Mouse (Mus musculus): ENCODE results near the gene Piga. TPM values are rescaled to one million over a fixed set of nuclear protein-coding genes. Genes with fewer than 3 reads are reported as not detected.
A peak's percentile ranks its signal among the peaks of the same experiment; 100 is the strongest.

The Piga gene
- polyA plus RNA-seq, 1 experiment: 8.0 TPM

DNA sequence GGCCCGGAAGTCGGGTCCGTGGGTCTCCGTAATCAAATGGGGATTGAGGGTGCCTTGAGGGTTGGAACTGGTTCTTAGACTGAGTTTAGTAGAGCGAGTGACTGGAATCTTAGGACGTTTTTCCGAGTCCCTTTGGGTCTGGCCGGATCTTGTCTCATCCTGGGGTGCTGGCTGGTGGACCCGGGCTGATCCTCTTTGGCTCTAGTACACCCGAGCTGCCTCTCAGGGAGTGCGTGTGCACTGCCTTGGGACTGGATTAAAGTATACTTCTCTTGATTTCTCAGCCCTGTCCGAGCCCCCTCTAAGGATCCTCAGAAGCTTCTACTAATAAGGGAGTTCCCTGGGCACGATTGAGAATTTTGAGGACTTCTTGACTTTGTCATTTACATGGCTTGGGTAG lies 368 bp downstream of the Piga start:
- Histone ChIP-seq H3K4me1 (ENCODE audit: control insufficient read depth, insufficient read depth, low read length) (no peaks in the 10 kb centered on the region), H3K4me3 (ENCODE audit: control insufficient read depth, low read depth, low read length) (peak overlapping the region; percentile 96), H3K27ac (ENCODE audit: control insufficient read depth, insufficient read depth, low read depth, low read length) (peak overlapping the region; percentile 96), H3K27me3 (ENCODE audit: control insufficient read depth, insufficient read depth, low read length) (no peaks in the 10 kb centered on the region), H3K36me3 (ENCODE audit: control insufficient read depth, insufficient read depth, low read length) (no peaks in the 10 kb centered on the region)
- TF ChIP-seq POLR2A (IDR thresholded peaks at IDR 0.05; ENCODE audit: control insufficient read depth, low read depth, low read length) (no peak), CTCF (IDR thresholded peaks at IDR 0.05; ENCODE audit: control insufficient read depth, insufficient read depth, insufficient replicate concordance, low read depth, low read length) (no peak)

DNA sequence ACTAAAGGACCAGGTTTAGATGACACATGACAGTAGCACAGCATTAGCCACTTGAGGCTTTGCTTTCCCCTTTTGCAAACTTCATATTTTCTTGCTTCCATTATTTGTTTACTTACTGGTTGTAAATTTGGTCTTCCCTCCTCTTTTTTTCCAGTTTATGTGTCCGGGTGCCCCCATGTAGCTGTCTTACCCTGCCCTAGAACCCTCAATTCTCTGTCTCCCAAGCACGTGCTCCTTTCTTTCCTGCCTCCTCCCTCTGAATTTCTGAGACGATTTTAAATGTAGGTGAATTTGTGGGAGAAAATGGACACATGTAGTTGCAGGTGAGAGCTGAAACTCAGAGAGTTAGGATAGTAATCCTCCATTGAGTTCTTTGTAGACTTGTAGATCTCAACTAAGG lies 931 bp downstream of the Piga start:
- Histone ChIP-seq H3K4me3 (ENCODE audit: control insufficient read depth, low read depth, low read length) (peak overlapping the region; percentile 36), H3K27me3 (ENCODE audit: control insufficient read depth, insufficient read depth, low read length) (no peaks in the 10 kb centered on the region), H3K36me3 (ENCODE audit: control insufficient read depth, insufficient read depth, low read length) (no peaks in the 10 kb centered on the region), H3K27ac (ENCODE audit: control insufficient read depth, insufficient read depth, low read depth, low read length) (no peak overlapping the region; the same call in 1 of the 2 replicates), H3K4me1 (ENCODE audit: control insufficient read depth, insufficient read depth, low read length) (no peaks in the 10 kb centered on the region)
- no peak for TF ChIP-seq CTCF (IDR thresholded peaks at IDR 0.05; ENCODE audit: control insufficient read depth, insufficient read depth, insufficient replicate concordance, low read depth, low read length)
- TF ChIP-seq POLR2A (IDR thresholded peaks at IDR 0.05; ENCODE audit: control insufficient read depth, low read depth, low read length): no peak

DNA sequence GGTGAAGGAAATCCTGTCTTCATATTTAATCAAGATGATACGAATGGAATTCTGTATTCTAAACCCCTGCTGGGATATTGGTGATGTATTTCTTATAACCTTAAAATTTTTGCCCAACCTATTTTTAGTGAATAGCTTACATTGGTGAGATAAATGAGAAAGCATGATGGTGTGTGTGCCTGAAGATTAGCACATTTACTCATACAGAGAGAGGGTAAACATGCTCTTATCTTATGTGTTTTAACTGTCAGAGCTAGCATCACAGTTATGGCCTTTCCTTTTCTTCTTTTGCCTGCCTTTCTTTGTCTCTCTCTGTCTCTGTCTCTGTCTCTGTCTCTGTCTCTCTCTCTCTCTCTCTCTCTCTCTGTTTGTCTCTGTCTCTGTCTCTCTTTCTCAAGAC lies 5.2 kb downstream of the Piga start:
- no peaks in the 10 kb centered on the region for H3K4me1 ChIP-seq (ENCODE audit: control insufficient read depth, insufficient read depth, low read length)
- TF ChIP-seq POLR2A (IDR thresholded peaks at IDR 0.05; ENCODE audit: control insufficient read depth, low read depth, low read length) (no peak), CTCF (IDR thresholded peaks at IDR 0.05; ENCODE audit: control insufficient read depth, insufficient read depth, insufficient replicate concordance, low read depth, low read length) (no peak)
- no peak overlapping the region for H3K4me3 ChIP-seq (ENCODE audit: control insufficient read depth, low read depth, low read length)
- H3K27ac ChIP-seq (ENCODE audit: control insufficient read depth, insufficient read depth, low read depth, low read length): no peak overlapping the region
- H3K36me3 ChIP-seq (ENCODE audit: control insufficient read depth, insufficient read depth, low read length): no peaks in the 10 kb centered on the region
- H3K27me3 ChIP-seq (ENCODE audit: control insufficient read depth, insufficient read depth, low read length): no peaks in the 10 kb centered on the region

DNA sequence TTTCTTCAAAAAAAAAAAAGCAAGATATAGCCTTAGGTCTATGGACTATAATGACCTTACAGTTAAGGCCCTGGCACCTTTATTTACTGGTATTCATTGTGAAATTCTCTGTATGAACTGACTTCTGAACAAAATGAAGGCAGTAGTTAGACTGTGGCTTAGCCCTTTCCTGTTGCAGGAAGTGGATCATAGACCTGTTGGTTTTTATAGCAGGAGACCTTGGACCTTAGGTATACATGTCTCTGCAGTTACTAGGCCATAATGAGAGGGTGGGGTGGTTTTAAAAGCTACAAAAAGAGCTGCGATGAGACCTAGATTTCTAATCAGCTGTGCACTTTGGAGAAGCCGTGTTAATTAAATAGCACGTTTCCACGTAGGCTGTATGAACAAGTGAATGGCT lies 7.7 kb downstream of the Piga start:
- Histone ChIP-seq H3K4me3 (ENCODE audit: control insufficient read depth, low read depth, low read length) (no peak overlapping the region), H3K4me1 (ENCODE audit: control insufficient read depth, insufficient read depth, low read length) (no peaks in the 10 kb centered on the region), H3K27me3 (ENCODE audit: control insufficient read depth, insufficient read depth, low read length) (no peaks in the 10 kb centered on the region), H3K36me3 (ENCODE audit: control insufficient read depth, insufficient read depth, low read length) (no peaks in the 10 kb centered on the region), H3K27ac (ENCODE audit: control insufficient read depth, insufficient read depth, low read depth, low read length) (no peak overlapping the region)
- no peak for TF ChIP-seq POLR2A (IDR thresholded peaks at IDR 0.05; ENCODE audit: control insufficient read depth, low read depth, low read length)
- TF ChIP-seq CTCF (IDR thresholded peaks at IDR 0.05; ENCODE audit: control insufficient read depth, insufficient read depth, insufficient replicate concordance, low read depth, low read length): no peak

DNA sequence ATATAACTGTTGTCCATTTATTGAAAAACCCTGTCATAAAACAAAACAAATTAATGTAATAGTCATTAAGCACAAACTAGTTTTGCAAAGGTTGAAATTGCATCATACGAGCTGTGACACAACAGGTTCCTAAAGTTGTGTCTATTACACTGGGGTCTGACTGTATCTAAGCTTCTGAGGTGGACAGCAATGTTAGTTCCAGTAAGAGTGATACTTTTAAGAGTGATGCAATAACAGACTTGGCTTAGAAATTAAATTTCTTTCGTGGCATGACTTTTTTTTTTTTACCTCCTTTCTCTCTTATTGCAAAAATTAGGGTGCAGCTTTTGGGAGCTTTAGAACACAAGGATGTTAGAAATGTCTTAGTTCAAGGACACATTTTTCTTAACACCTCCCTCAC lies 8.6 kb downstream of the Piga start:
- no peak overlapping the region for H3K27ac ChIP-seq (ENCODE audit: control insufficient read depth, insufficient read depth, low read depth, low read length)
- no peaks in the 10 kb centered on the region for H3K36me3 ChIP-seq (ENCODE audit: control insufficient read depth, insufficient read depth, low read length)
- no peaks in the 10 kb centered on the region for H3K4me1 ChIP-seq (ENCODE audit: control insufficient read depth, insufficient read depth, low read length)
- H3K27me3 ChIP-seq (ENCODE audit: control insufficient read depth, insufficient read depth, low read length): no peaks in the 10 kb centered on the region
- H3K4me3 ChIP-seq (ENCODE audit: control insufficient read depth, low read depth, low read length): no peak overlapping the region
- TF ChIP-seq POLR2A (IDR thresholded peaks at IDR 0.05; ENCODE audit: control insufficient read depth, low read depth, low read length) (no peak), CTCF (IDR thresholded peaks at IDR 0.05; ENCODE audit: control insufficient read depth, insufficient read depth, insufficient replicate concordance, low read depth, low read length) (no peak)

DNA sequence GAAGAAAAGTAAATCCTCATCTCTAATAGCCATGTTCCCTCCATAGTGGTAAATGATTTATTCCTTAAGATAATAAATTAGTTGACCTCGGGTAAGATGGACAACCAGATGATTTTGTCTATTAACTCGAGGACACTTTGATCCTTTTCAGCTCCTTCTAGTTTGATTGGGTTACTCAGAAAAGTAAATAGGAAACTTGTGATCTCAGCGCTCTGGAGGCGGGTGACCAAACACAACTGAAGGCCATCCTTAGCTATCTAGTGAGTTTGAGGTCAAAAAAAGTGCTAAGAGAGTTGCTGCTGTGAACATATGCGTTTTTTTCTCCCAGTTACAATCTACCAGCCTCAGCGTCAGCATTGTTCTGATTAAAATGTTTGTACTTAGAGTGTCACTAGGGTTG lies 11.0 kb downstream of the Piga start:
- TF ChIP-seq CTCF (IDR thresholded peaks at IDR 0.05; ENCODE audit: control insufficient read depth, insufficient read depth, insufficient replicate concordance, low read depth, low read length): no peak
- no peak for TF ChIP-seq POLR2A (IDR thresholded peaks at IDR 0.05; ENCODE audit: control insufficient read depth, low read depth, low read length)
- no peaks in the 10 kb centered on the region for H3K27me3 ChIP-seq (ENCODE audit: control insufficient read depth, insufficient read depth, low read length)
- H3K36me3 ChIP-seq (ENCODE audit: control insufficient read depth, insufficient read depth, low read length): no peaks in the 10 kb centered on the region
- no peaks in the 10 kb centered on the region for H3K4me1 ChIP-seq (ENCODE audit: control insufficient read depth, insufficient read depth, low read length)
- H3K4me3 ChIP-seq (ENCODE audit: control insufficient read depth, low read depth, low read length): no peak overlapping the region
- no peak overlapping the region for H3K27ac ChIP-seq (ENCODE audit: control insufficient read depth, insufficient read depth, low read depth, low read length)

DNA sequence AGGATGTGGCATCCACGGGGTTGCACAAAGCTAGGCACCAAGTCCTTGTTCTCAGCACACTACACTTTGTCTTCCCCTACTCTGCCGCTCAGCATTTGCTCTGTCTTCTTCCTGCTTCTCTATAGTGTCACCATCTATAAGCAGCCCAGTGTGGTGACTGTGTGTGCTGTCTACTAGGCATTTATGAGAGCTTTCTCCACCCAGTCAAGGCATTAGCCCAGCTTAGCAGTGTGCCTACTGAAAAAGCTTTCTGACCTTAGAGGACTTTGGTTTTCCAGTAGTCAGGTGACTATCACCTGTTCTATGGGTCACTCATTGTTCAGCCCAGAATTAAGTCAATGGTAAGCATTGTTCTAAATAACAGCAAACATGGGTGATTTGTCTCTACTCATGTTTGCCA lies 11.5 kb downstream of the Piga start:
- H3K36me3 ChIP-seq (ENCODE audit: control insufficient read depth, insufficient read depth, low read length): no peaks in the 10 kb centered on the region
- H3K27me3 ChIP-seq (ENCODE audit: control insufficient read depth, insufficient read depth, low read length): no peaks in the 10 kb centered on the region
- no peaks in the 10 kb centered on the region for H3K4me1 ChIP-seq (ENCODE audit: control insufficient read depth, insufficient read depth, low read length)
- no peak for TF ChIP-seq POLR2A (IDR thresholded peaks at IDR 0.05; ENCODE audit: control insufficient read depth, low read depth, low read length)
- no peak for TF ChIP-seq CTCF (IDR thresholded peaks at IDR 0.05; ENCODE audit: control insufficient read depth, insufficient read depth, insufficient replicate concordance, low read depth, low read length)
- H3K4me3 ChIP-seq (ENCODE audit: control insufficient read depth, low read depth, low read length): no peak overlapping the region
- H3K27ac ChIP-seq (ENCODE audit: control insufficient read depth, insufficient read depth, low read depth, low read length): no peak overlapping the region

DNA sequence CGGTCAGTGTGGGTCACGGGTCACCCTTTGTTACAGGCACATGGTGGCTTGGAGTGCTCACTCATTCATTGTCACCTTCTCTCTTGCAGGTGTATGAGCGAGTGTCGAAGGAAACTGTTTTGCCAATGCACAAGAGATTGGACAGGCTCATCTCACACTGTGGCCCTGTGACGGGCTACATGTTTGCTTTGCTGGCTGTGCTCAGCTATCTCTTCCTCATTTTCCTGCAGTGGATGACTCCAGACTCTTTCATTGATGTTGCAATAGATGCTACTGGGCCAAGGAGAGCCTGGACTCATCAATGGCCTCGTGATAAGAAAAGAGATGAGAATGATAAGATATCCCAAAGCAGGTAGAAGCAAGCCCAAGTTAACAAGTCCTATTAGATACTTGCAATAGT lies 12.0 kb downstream of the Piga start:
- TF ChIP-seq POLR2A (IDR thresholded peaks at IDR 0.05; ENCODE audit: control insufficient read depth, low read depth, low read length) (no peak), CTCF (IDR thresholded peaks at IDR 0.05; ENCODE audit: control insufficient read depth, insufficient read depth, insufficient replicate concordance, low read depth, low read length) (no peak)
- H3K4me1 ChIP-seq (ENCODE audit: control insufficient read depth, insufficient read depth, low read length): no peaks in the 10 kb centered on the region
- H3K36me3 ChIP-seq (ENCODE audit: control insufficient read depth, insufficient read depth, low read length): no peaks in the 10 kb centered on the region
- no peak overlapping the region for H3K27ac ChIP-seq (ENCODE audit: control insufficient read depth, insufficient read depth, low read depth, low read length)
- H3K4me3 ChIP-seq (ENCODE audit: control insufficient read depth, low read depth, low read length): no peak overlapping the region
- H3K27me3 ChIP-seq (ENCODE audit: control insufficient read depth, insufficient read depth, low read length): no peaks in the 10 kb centered on the region
